Mouse (Mus musculus): ENCODE results near the gene Pih1d2.

- no peak for TF ChIP-seq CTCF (IDR thresholded peaks at IDR 0.05; ENCODE audit: borderline replicate concordance, insufficient read depth, low read depth, low read length)
- no peak for TF ChIP-seq POLR2A (IDR thresholded peaks at IDR 0.05; ENCODE audit: borderline replicate concordance, insufficient read depth, low read length)
Observed at GRCm38 (mm10) chr9:50664826-50665225, 47.7 kb downstream of the Pih1d2 start.
